Mouse (Mus musculus): Measurements from ENCODE around the gene Prss41. TPM values are rescaled to one million over a fixed set of nuclear protein-coding genes. Genes with fewer than 3 reads are reported as not detected.

The Prss41 gene
- polyA plus RNA-seq (2012; rRNA removed), result 1.6 and 1.7 TPM in 2 replicates

DNA sequence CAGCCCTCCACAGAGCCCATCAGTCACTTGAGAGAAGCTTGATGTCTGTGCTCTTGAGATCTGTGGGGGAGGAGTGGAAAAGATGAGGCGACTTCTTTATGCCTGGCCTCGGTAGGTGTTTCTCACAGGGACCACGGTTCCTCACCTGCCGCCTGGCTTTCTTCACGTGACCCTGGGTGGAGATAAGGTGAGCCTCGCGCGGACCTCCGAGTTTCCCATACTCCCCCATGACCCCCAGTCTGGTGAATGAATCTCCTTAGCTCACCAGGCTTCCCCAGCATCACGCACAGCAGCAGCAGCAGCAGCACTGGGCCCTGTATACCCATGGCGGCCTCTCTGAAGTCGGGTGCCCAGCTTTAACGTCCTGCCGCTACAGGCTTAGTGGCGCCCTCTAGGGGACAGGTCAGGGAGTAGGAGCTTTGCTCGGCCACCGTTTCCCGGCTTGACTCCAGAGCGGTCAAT lies at the start of gene Prss41, which contains the start of gene Prss32:
Prss41 (minus strand) TSS at position 361 of the 462 bp plus-strand sequence.
Prss32 (plus strand) TSS at position 44 of the 462 bp plus-strand sequence.

DNA sequence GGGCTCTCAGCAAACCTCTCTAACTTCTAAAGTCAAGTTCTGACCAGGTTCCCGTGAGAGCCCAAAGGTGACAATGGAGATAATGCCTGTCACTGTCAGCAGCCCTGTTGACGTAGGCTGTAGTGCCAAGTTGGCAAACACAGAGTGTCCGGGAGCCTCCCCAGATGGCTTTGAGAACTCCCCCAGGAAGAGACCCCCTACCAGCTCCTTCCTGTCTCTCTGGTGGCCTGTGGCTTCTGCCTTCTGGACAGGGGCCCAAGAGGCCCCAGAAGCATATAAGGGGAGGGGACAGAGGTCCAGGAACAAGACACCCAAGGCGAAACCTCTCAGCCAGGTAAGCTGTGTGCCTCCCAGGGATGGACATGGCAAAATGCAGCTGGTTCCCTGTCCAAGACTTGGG lies 36.6 kb upstream of the Prss41 start, which contains the start of the genes Dcpp1 and Dcpp2:
Dcpp1 (plus strand) TSS at position 301 of the 400 bp plus-strand sequence.
Dcpp2 (plus strand) TSS at position 305 of the 400 bp plus-strand sequence.

DNA sequence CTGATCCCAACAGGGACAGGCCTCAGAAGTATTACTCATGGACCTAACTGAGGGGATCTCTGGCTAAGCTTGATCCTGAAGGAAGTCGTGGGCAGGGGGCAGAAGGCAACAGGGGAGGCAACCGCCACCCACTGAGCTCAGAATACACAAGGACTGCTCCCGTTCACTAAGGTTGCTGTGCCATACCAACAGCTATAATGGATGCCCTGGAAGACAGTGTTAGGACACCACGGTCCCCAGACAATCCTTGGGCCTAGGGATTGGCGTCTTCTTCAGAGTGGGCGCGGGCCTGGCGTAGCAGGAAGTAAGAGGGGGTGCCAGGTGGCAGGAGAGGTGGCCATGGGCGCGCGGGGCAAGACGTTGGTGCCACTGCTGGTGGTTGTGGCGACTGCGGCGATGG lies 23.8 kb upstream of the Prss41 start, which contains the start of gene Prss21:
Prss21 (plus strand) TSS at position 301 of the 400 bp plus-strand sequence.

GRCm38 (mm10) chr17:23836006-23836575 lies 7.9 kb downstream of the Prss41 start, which contains the start of gene Prss33:
TSS of gene Prss33 (minus strand) at chr17:23836056.

GRCm38 (mm10) chr17:23829064-23829619 lies 14.8 kb downstream of the Prss41 start, which contains the start of gene Elob:
TSS of gene Elob (minus strand) at chr17:23829136.

GRCm38 (mm10) chr17:23790269-23791078 lies 53.5 kb downstream of the Prss41 start, which contains the start of gene Srrm2:
TSS of gene Srrm2 (plus strand) at chr17:23790532.

Other genes with a start within 250 kb of the Prss41 start
- gene Zfp13, start 244.7 kb downstream of the Prss41 start, polyA plus RNA-seq (2012; rRNA removed), result 35.4 and 39.3 TPM in 2 replicates
- 0.08 and 0.12 TPM in 2 replicates for gene Zscan10, start 243.3 kb downstream of the Prss41 start, polyA plus RNA-seq (2012; rRNA removed)
- 0.87 and 1.0 TPM in 2 replicates for gene Mmp25, start 198.9 kb downstream of the Prss41 start, polyA plus RNA-seq (2012; rRNA removed)
- 0.13 and 0.22 TPM in 2 replicates for gene Bicdl2, start 183.7 kb downstream of the Prss41 start, polyA plus RNA-seq (2012; rRNA removed)
- gene Hcfc1r1, start 170.6 kb downstream of the Prss41 start, polyA plus RNA-seq (2012; rRNA removed), result 86.9 and 88.9 TPM in 2 replicates
- gene Thoc6, start 170.3 kb downstream of the Prss41 start, polyA plus RNA-seq (2012; rRNA removed), result 28.9 and 33.0 TPM in 2 replicates
- gene Tnfrsf12a, start 166.7 kb downstream of the Prss41 start, polyA plus RNA-seq (2012; rRNA removed), result 2.5 and 3.4 TPM in 2 replicates
- gene Cldn6, start 164.9 kb downstream of the Prss41 start, polyA plus RNA-seq (2012; rRNA removed), result 0.54 and 0.72 TPM in 2 replicates
- 0.40 and 0.47 TPM in 2 replicates for gene Cldn9, start 160.1 kb downstream of the Prss41 start, polyA plus RNA-seq (2012; rRNA removed)
- 0.17 and 0.32 TPM in 2 replicates for gene 1520401A03Rik, start 121.4 kb downstream of the Prss41 start, polyA plus RNA-seq (2012; rRNA removed)
- gene Pkmyt1, start 117.8 kb downstream of the Prss41 start, polyA plus RNA-seq (2012; rRNA removed), result 19.8 and 20.8 TPM in 2 replicates
- gene Paqr4, start 103.3 kb downstream of the Prss41 start, polyA plus RNA-seq (2012; rRNA removed), result 33.9 and 34.7 TPM in 2 replicates
- gene Kremen2, start 98.3 kb downstream of the Prss41 start, polyA plus RNA-seq (2012; rRNA removed), result 1.3 and 1.6 TPM in 2 replicates
- 80.5 and 83.9 TPM in 2 replicates for gene Flywch1, start 72.6 kb downstream of the Prss41 start, polyA plus RNA-seq (2012; rRNA removed)
- 46.4 and 59.7 TPM in 2 replicates for gene Flywch2, start 58.1 kb downstream of the Prss41 start, polyA plus RNA-seq (2012; rRNA removed)
- 446 and 518 TPM in 2 replicates for gene Srrm2, start 53.6 kb downstream of the Prss41 start, polyA plus RNA-seq (2012; rRNA removed)
- 883 and 917 TPM in 2 replicates for gene Elob, start 15.0 kb downstream of the Prss41 start, polyA plus RNA-seq (2012; rRNA removed)
- 0.26 and 0.27 TPM in 2 replicates for gene Prss33, start 8.1 kb downstream of the Prss41 start, polyA plus RNA-seq (2012; rRNA removed)
- 1.6 and 1.8 TPM in 2 replicates for gene Prss32, start 317 bp downstream of the Prss41 start, polyA plus RNA-seq (2012; rRNA removed)
- not detected in 2 replicates for gene Prss21, start 23.9 kb upstream of the Prss41 start, polyA plus RNA-seq (2012; rRNA removed)
- gene Dcpp1, start 36.7 kb upstream of the Prss41 start, polyA plus RNA-seq (2012; rRNA removed), result not detected in 2 replicates
- not detected in 2 replicates for gene Dcpp2, start 36.7 kb upstream of the Prss41 start, polyA plus RNA-seq (2012; rRNA removed)
- gene Dcpp3, start 73.3 kb upstream of the Prss41 start, polyA plus RNA-seq (2012; rRNA removed), result not detected in 2 replicates
- gene Sbp, start 97.5 kb upstream of the Prss41 start, polyA plus RNA-seq (2012; rRNA removed), result not detected in 2 replicates
- gene Sbpl, start 111.1 kb upstream of the Prss41 start, polyA plus RNA-seq (2012; rRNA removed), result not detected in 2 replicates
- 0.45 and 0.56 TPM in 2 replicates for gene Prss30, start 136.4 kb upstream of the Prss41 start, polyA plus RNA-seq (2012; rRNA removed)
- gene Prss22, start 153.9 kb upstream of the Prss41 start, polyA plus RNA-seq (2012; rRNA removed), result 3.5 TPM in 1 of 2 replicates, not detected in the other
- gene Prss27, start 194.0 kb upstream of the Prss41 start, polyA plus RNA-seq (2012; rRNA removed), result 11.0 TPM in 1 of 2 replicates, not detected in the other
- gene Kctd5, start 229.3 kb upstream of the Prss41 start, polyA plus RNA-seq (2012; rRNA removed), result 76.6 and 78.1 TPM in 2 replicates

Measured in central nervous system, embryonic 18 days (tissue).